Mouse (Mus musculus) gastrocnemius, postnatal 10 days (tissue): ENCODE data around the gene Ap1s2. TPM values are rescaled to one million over a fixed set of nuclear protein-coding genes. Genes with fewer than 3 reads are reported as not detected.

Source experiments
- DNase-seq: peaks from one replicate; pipeline ENCODE4 v3.0.0; 2021; ENCODE audit warnings: mixed read lengths
- long read RNA-seq, 2 experiments: library from polyadenylated mRNA; stranded (forward); transcript quantifications; one replicate each; pipeline ENCODE4 v2.0.0; 2021
- total RNA-seq, 2 experiments: library from RNA; stranded (reverse); gene quantifications; 2 replicates each; pipeline ENCODE4 v1.2.3; 2021

The Ap1s2 gene
- 10 to 100 TPM; 23.0 to 26.0 TPM for total RNA-seq
- long read RNA-seq, experiment 1, transcript Ap1s2-201 (5 exons, 1,785 nt), result major isoform, 7 of 22 reads
- long read RNA-seq, experiment 1, partial matches to known transcripts, result 0 of 22 reads
- long read RNA-seq, experiment 1, other reads (novel, unspliced or antisense), result 15 of 22 reads
- long read RNA-seq, experiment 2, transcript Ap1s2-201 (5 exons, 1,785 nt), result major isoform, 6 of 23 reads
- long read RNA-seq, experiment 2, partial matches to known transcripts, result 2 of 23 reads
- long read RNA-seq, experiment 2, other reads (novel, unspliced or antisense), result 14 of 23 reads

GRCm38 (mm10) chrX:163908337-163909250 lies at the start of gene Ap1s2:
Gene Ap1s2 (plus strand): TSS chrX:163909017.
- peak; percentile 91 for DNase-seq

- DNase-seq, result no peak
These were observed 41.0 kb upstream of the Ap1s2 start for GRCm38 (mm10) chrX:163867711-163868379.

GRCm38 (mm10) chrX:163868659-163869278 lies 40.0 kb upstream of the Ap1s2 start:
- DNase-seq, result no peak

- no peak for DNase-seq
These were observed 32.9 kb upstream of the Ap1s2 start for GRCm38 (mm10) chrX:163875932-163876331.

- no peak for DNase-seq
These were observed 32.2 kb upstream of the Ap1s2 start for GRCm38 (mm10) chrX:163876636-163877035.

GRCm38 (mm10) chrX:163879039-163879438 lies 29.8 kb upstream of the Ap1s2 start:
- DNase-seq, result no peak

GRCm38 (mm10) chrX:163879461-163879860 lies 29.4 kb upstream of the Ap1s2 start:
- DNase-seq, result peak; percentile 11

GRCm38 (mm10) chrX:163885539-163885981 lies 23.3 kb upstream of the Ap1s2 start:
- DNase-seq, result no peak

GRCm38 (mm10) chrX:163897354-163897753 lies 11.5 kb upstream of the Ap1s2 start:
- DNase-seq, result no peak

GRCm38 (mm10) chrX:163899431-163900020 lies 9.3 kb upstream of the Ap1s2 start:
- no peak for DNase-seq

- no peak for DNase-seq
These were observed 2.0 kb upstream of the Ap1s2 start for GRCm38 (mm10) chrX:163906861-163907260.

- DNase-seq, result no peak
These were observed 847 bp upstream of the Ap1s2 start for GRCm38 (mm10) chrX:163908003-163908336.

GRCm38 (mm10) chrX:163909381-163909780 lies 564 bp downstream of the Ap1s2 start:
- peak; percentile 35 for DNase-seq

- DNase-seq, result no peak
These were observed 4.0 kb downstream of the Ap1s2 start for GRCm38 (mm10) chrX:163912791-163913190.

- no peak for DNase-seq
These were observed 20.7 kb downstream of the Ap1s2 start for GRCm38 (mm10) chrX:163929550-163929949.

- no peak for DNase-seq
These were observed 25.9 kb downstream of the Ap1s2 start for GRCm38 (mm10) chrX:163934731-163935130.

GRCm38 (mm10) chrX:163938587-163938986 lies 29.8 kb downstream of the Ap1s2 start:
- peak; percentile 24 for DNase-seq

GRCm38 (mm10) chrX:163944381-163944780 lies 35.6 kb downstream of the Ap1s2 start:
- DNase-seq, result no peak

GRCm38 (mm10) chrX:163951618-163952017 lies 42.8 kb downstream of the Ap1s2 start:
- no peak for DNase-seq

- no peak for DNase-seq
These were observed 48.6 kb downstream of the Ap1s2 start for GRCm38 (mm10) chrX:163957381-163957780.

GRCm38 (mm10) chrX:163957803-163958466 lies 49.1 kb downstream of the Ap1s2 start:
- peak; percentile 66 for DNase-seq
